Mouse (Mus musculus): ENCODE data around the gene Tmem72. TPM values are rescaled to one million over a fixed set of nuclear protein-coding genes. Genes with fewer than 3 reads are reported as not detected.

Gene Tmem72
- polyA plus RNA-seq, 1 experiment: 0.04 TPM

DNA sequence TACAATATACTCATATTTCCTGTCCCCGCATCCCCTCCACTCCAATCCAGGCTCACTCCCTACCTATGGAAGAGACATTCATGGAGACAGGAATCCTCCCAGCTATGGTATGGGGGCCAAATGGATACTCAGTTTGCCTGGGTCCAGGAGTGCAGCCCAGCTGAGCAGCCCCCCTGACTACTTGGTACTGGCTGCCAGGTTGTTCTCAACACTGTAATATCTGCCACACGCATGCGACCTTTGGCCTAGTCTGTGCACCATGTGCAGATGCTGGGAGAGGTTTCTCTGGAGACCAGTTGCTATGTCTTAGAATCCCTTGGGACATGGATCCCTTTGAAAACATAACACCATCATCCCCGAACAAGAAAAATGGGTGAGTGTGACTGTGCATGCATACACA is 44.9 kb downstream of the Tmem72 start:
- Histone ChIP-seq H3K4me1 (ENCODE audit: control insufficient read depth, insufficient read depth, low read length) (peaks cover 14% of the 10 kb centered on the region), H3K27ac (ENCODE audit: control insufficient read depth, insufficient read depth, low read depth, low read length) (no peak overlapping the region), H3K4me3 (ENCODE audit: control insufficient read depth, low read depth, low read length) (no peak overlapping the region), H3K36me3 (ENCODE audit: control insufficient read depth, insufficient read depth, low read length) (no peaks in the 10 kb centered on the region), H3K27me3 (ENCODE audit: control insufficient read depth, insufficient read depth, low read length) (no peaks in the 10 kb centered on the region)
- TF ChIP-seq POLR2A (IDR thresholded peaks at IDR 0.05; ENCODE audit: control insufficient read depth, low read depth, low read length) (no peak), CTCF (IDR thresholded peaks at IDR 0.05; ENCODE audit: control insufficient read depth, insufficient read depth, insufficient replicate concordance, low read depth, low read length) (no peak)

DNA sequence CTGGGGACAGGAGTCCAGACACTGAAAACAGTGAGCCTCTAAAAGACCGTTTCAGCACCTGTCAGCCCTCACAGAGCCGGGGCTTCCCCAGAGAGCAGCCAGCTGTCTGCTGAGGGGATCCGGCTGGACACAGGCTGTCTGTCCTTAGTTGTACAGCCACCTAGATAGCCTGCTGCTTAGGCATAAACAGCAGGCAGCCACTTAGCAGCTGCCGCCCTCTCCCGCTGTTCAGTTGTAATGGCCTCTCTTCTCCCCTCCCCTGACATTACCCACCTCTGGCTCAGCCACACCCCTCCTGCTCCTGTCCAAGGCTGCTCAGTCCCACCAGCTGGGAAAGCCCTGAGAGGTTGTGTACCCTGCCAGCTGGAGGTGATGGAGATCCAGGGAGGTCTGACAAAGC is 45.7 kb downstream of the Tmem72 start:
- Histone ChIP-seq H3K4me1 (ENCODE audit: control insufficient read depth, insufficient read depth, low read length) (peaks cover 9% of the 10 kb centered on the region), H3K27me3 (ENCODE audit: control insufficient read depth, insufficient read depth, low read length) (no peaks in the 10 kb centered on the region), H3K27ac (ENCODE audit: control insufficient read depth, insufficient read depth, low read depth, low read length) (no peak overlapping the region), H3K36me3 (ENCODE audit: control insufficient read depth, insufficient read depth, low read length) (no peaks in the 10 kb centered on the region), H3K4me3 (ENCODE audit: control insufficient read depth, low read depth, low read length) (no peak overlapping the region)
- no peak for TF ChIP-seq CTCF (IDR thresholded peaks at IDR 0.05; ENCODE audit: control insufficient read depth, insufficient read depth, insufficient replicate concordance, low read depth, low read length)
- TF ChIP-seq POLR2A (IDR thresholded peaks at IDR 0.05; ENCODE audit: control insufficient read depth, low read depth, low read length): no peak

DNA sequence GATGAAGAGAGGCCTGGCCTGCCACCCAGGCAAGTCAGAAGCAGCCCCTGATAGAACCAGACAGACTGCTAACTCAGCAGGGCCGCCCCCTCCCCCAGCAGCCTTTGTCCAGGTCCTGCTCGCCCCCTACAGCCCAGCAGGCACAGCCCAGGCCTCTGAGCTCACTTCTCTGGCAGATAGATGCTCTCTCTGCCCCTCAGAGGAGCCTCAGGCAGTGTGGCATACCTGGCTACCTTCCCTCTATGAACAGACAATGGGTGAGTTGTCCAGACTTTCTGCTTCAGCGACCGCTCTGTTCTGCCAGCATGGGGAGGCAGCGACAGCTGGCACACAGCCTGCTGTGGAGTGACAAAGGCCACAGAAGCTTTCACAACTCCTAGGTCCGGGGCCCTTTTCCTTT is 46.6 kb downstream of the Tmem72 start:
- Histone ChIP-seq H3K36me3 (ENCODE audit: control insufficient read depth, insufficient read depth, low read length) (no peaks in the 10 kb centered on the region), H3K27ac (ENCODE audit: control insufficient read depth, insufficient read depth, low read depth, low read length) (no peak overlapping the region), H3K4me1 (ENCODE audit: control insufficient read depth, insufficient read depth, low read length) (peaks cover 9% of the 10 kb centered on the region), H3K4me3 (ENCODE audit: control insufficient read depth, low read depth, low read length) (no peak overlapping the region), H3K27me3 (ENCODE audit: control insufficient read depth, insufficient read depth, low read length) (no peaks in the 10 kb centered on the region)
- no peak for TF ChIP-seq POLR2A (IDR thresholded peaks at IDR 0.05; ENCODE audit: control insufficient read depth, low read depth, low read length)
- TF ChIP-seq CTCF (IDR thresholded peaks at IDR 0.05; ENCODE audit: control insufficient read depth, insufficient read depth, insufficient replicate concordance, low read depth, low read length): no peak

DNA sequence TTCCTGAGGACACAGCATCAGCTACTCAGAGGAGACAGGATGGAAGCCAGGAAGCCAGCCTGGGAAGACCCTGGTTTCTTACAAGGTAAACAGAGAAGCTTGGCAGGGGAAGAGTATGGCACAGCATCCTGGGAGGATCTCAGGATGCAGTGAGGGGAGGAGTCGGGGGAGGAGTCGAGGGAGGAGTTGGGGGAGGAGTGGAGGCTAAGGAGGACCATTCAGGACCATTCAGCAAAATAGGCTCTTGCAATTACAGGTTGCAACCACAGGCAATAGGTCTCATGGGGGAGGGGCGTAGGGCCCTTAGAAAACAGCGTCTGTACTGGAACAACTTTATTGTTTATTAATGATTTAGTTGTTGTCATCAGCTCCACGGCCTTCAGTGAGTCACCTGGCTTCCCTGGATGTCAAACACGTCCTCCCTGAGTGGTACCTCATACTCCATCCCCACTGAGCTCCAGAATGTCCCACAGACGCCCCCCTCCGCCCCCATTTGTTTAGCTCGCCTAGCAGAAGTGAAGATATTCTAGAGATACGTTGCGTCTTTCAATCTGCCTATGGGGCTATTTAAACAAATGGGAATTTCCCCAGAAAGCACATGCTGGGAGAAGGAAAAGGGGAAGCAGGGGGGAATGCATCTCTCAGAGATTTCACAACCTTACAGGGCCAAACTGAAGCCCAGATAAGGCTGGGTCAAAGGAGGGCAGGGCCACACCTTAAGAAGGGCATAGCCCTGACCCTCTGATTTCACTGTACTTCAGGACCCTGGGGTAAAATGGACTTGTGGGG is 47.8 kb downstream of the Tmem72 start:
- Histone ChIP-seq H3K4me1 (ENCODE audit: control insufficient read depth, insufficient read depth, low read length) (peaks cover 9% of the 10 kb centered on the region), H3K27ac (ENCODE audit: control insufficient read depth, insufficient read depth, low read depth, low read length) (no peak overlapping the region), H3K4me3 (ENCODE audit: control insufficient read depth, low read depth, low read length) (no peak overlapping the region), H3K27me3 (ENCODE audit: control insufficient read depth, insufficient read depth, low read length) (no peaks in the 10 kb centered on the region), H3K36me3 (ENCODE audit: control insufficient read depth, insufficient read depth, low read length) (no peaks in the 10 kb centered on the region)
- no peak for TF ChIP-seq POLR2A (IDR thresholded peaks at IDR 0.05; ENCODE audit: control insufficient read depth, low read depth, low read length)
- no peak for TF ChIP-seq CTCF (IDR thresholded peaks at IDR 0.05; ENCODE audit: control insufficient read depth, insufficient read depth, insufficient replicate concordance, low read depth, low read length)

DNA sequence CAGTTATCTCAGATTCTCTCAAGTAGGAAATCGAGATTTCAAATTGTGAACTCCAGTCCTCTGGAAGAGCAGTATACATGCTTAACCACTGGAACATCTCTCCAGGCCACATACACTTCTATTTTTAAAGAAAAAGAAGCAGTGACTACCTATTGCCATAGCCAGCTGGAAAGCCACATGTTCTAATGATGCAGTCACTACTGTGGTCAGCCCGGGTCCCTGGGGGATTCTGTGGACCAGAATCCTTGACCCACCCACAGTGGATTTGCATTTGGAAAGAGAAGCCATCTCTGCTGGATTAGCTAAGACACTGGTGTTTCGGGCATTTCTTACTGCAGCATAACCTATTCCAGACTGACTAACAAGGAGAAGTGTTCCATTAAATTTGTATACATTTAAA is 49.3 kb downstream of the Tmem72 start:
- Histone ChIP-seq H3K4me1 (ENCODE audit: control insufficient read depth, insufficient read depth, low read length) (peaks cover 2% of the 10 kb centered on the region; the same call in 1 of the 2 replicates), H3K36me3 (ENCODE audit: control insufficient read depth, insufficient read depth, low read length) (no peaks in the 10 kb centered on the region), H3K4me3 (ENCODE audit: control insufficient read depth, low read depth, low read length) (no peak overlapping the region), H3K27ac (ENCODE audit: control insufficient read depth, insufficient read depth, low read depth, low read length) (no peak overlapping the region), H3K27me3 (ENCODE audit: control insufficient read depth, insufficient read depth, low read length) (no peaks in the 10 kb centered on the region)
- TF ChIP-seq CTCF (IDR thresholded peaks at IDR 0.05; ENCODE audit: control insufficient read depth, insufficient read depth, insufficient replicate concordance, low read depth, low read length) (no peak), POLR2A (IDR thresholded peaks at IDR 0.05; ENCODE audit: control insufficient read depth, low read depth, low read length) (no peak)

DNA sequence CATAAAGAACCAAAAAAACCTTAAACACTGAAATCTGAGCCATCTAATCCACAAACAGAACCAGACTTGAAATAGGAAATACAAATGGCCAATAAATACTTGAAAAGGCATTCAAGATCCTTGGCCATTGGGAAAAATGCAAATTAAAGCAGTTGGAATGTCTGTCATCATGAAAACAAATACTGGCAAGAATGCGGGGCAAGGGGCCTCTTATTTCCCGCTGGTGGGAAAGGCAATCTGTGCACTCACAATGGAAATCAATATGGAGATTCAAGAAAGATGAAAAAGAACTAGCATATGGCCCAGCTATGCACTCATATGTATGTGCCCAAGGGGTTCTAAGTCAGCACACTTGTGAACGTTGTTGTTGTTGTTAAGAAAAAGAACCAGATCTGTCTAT is 49.8 kb downstream of the Tmem72 start:
- peaks cover 2% of the 10 kb centered on the region; the same call in 1 of the 2 replicates for H3K4me1 ChIP-seq (ENCODE audit: control insufficient read depth, insufficient read depth, low read length)
- no peaks in the 10 kb centered on the region for H3K36me3 ChIP-seq (ENCODE audit: control insufficient read depth, insufficient read depth, low read length)
- no peak overlapping the region for H3K27ac ChIP-seq (ENCODE audit: control insufficient read depth, insufficient read depth, low read depth, low read length)
- no peak for TF ChIP-seq CTCF (IDR thresholded peaks at IDR 0.05; ENCODE audit: control insufficient read depth, insufficient read depth, insufficient replicate concordance, low read depth, low read length)
- no peak for TF ChIP-seq POLR2A (IDR thresholded peaks at IDR 0.05; ENCODE audit: control insufficient read depth, low read depth, low read length)
- no peaks in the 10 kb centered on the region for H3K27me3 ChIP-seq (ENCODE audit: control insufficient read depth, insufficient read depth, low read length)
- no peak overlapping the region for H3K4me3 ChIP-seq (ENCODE audit: control insufficient read depth, low read depth, low read length)

DNA sequence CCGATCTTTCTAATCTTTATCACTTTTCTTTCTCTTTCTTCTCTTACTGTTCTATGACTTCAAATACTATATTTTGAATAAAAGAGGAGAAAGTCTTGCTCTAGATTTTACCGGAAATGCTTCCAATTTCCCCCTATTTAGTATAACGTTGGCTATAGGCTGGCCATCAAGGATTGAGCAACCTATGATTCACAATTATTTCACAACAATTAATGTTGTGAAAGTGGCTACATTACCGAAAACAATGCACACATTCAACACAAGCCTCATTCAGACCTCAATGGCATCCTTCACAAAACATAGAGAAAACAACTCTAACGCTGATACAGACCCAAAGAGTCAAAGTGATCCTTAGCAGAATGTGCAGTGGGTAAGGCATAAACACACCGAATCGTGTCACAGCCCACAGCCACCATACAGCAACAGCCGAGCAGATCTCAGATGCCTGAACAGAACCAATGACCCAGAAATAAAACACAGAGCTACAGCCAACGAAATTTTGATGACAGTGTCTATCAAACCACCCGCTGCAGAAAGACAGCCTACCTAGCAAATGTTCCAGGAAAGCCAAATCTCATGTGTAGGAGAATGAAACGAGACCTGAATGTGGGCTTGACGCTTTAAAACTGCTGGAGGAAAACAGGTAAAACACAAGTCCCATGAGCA is 50.5 kb downstream of the Tmem72 start:
- Histone ChIP-seq H3K36me3 (ENCODE audit: control insufficient read depth, insufficient read depth, low read length) (no peaks in the 10 kb centered on the region), H3K4me3 (ENCODE audit: control insufficient read depth, low read depth, low read length) (no peak overlapping the region), H3K27ac (ENCODE audit: control insufficient read depth, insufficient read depth, low read depth, low read length) (no peak overlapping the region), H3K27me3 (ENCODE audit: control insufficient read depth, insufficient read depth, low read length) (no peaks in the 10 kb centered on the region), H3K4me1 (ENCODE audit: control insufficient read depth, insufficient read depth, low read length) (peaks cover 2% of the 10 kb centered on the region; the same call in 1 of the 2 replicates)
- TF ChIP-seq CTCF (IDR thresholded peaks at IDR 0.05; ENCODE audit: control insufficient read depth, insufficient read depth, insufficient replicate concordance, low read depth, low read length): no peak
- no peak for TF ChIP-seq POLR2A (IDR thresholded peaks at IDR 0.05; ENCODE audit: control insufficient read depth, low read depth, low read length)
